Mouse (Mus musculus) kidney, embryonic 14.5 days (tissue): ENCODE results near the gene Ppp1r21. TPM values are rescaled to one million over a fixed set of nuclear protein-coding genes. Genes with fewer than 3 reads are reported as not detected.

Experiments used
- ATAC-seq: fragments of 200-750 bp; cut with Nextera tagmentation; 2 replicates; pipeline ENCODE4 v1.8.0; 2017; ENCODE audit warnings: moderate number of reproducible peaks, mild to moderate bottlenecking, moderate TSS enrichment, moderate library complexity; ENCODE audit not compliant: low FRiP score, low TSS enrichment
- H3K27ac ChIP-seq: fragments of 300-500 bp; sonication (generic); 2 replicates; pipeline ENCODE4 v1.5.1; 2014; ENCODE audit warnings: low read depth, mild to moderate bottlenecking, low read length, moderate library complexity, mixed read lengths
- H3K27me3 ChIP-seq: fragments of 300-500 bp; sonication (generic); 2 replicates; pipeline ENCODE4 v1.6.1; 2014; ENCODE audit warnings: mild to moderate bottlenecking, low read length; ENCODE audit not compliant: control insufficient read depth, insufficient read depth
- H3K36me3 ChIP-seq: fragments of 300-500 bp; sonication (generic); 2 replicates; pipeline ENCODE4 v1.6.1; 2014; ENCODE audit warnings: low read length, mixed read lengths; ENCODE audit not compliant: control insufficient read depth, insufficient read depth
- H3K4me1 ChIP-seq: fragments of 300-500 bp; sonication (generic); 2 replicates; pipeline ENCODE4 v1.6.1; 2014; ENCODE audit warnings: low read length, mixed read lengths; ENCODE audit not compliant: control insufficient read depth, insufficient read depth
- H3K4me2 ChIP-seq: fragments of 300-500 bp; sonication (generic); replicated peaks from 2 replicates; pipeline ENCODE4 v1.6.1; 2014; ENCODE audit warnings: low read depth, mild to moderate bottlenecking, low read length
- H3K4me3 ChIP-seq: fragments of 300-500 bp; sonication (generic); 2 replicates; pipeline ENCODE4 v1.5.1; 2014; ENCODE audit warnings: mild to moderate bottlenecking, low read length
- H3K9ac ChIP-seq: fragments of 300-500 bp; sonication (generic); 2 replicates; pipeline ENCODE4 v1.6.1; 2014; ENCODE audit warnings: low read depth, mild to moderate bottlenecking, low read length, moderate library complexity
- H3K9me3 ChIP-seq: fragments of 300-500 bp; sonication (generic); 2 replicates; pipeline ENCODE4 v1.6.1; 2016; ENCODE audit warnings: low read length; ENCODE audit not compliant: control insufficient read depth
- WGBS: fragments of 180-500 bp; shearing (Covaris S2); extraction: QIAGEN DNeasy Blood & Tissue Kit; methylation state at CpG from one replicate; pipeline ENCODE4 v1.1.7; 2014; 5-methylcytosine and 5-hydroxymethylcytosine counted together
- polyA plus RNA-seq: library from polyadenylated mRNA; unstranded; fragments of >200 nt; fragmentation: Nextera tagmentation; extraction: Ambion mirVana; gene quantifications from 2 replicates; pipeline ENCODE4 v1.2.1, GENCODE M21; 2014

Gene Ppp1r21
- polyA plus RNA-seq, 1 experiment from 2014 or later, result 30.3 TPM

DNA sequence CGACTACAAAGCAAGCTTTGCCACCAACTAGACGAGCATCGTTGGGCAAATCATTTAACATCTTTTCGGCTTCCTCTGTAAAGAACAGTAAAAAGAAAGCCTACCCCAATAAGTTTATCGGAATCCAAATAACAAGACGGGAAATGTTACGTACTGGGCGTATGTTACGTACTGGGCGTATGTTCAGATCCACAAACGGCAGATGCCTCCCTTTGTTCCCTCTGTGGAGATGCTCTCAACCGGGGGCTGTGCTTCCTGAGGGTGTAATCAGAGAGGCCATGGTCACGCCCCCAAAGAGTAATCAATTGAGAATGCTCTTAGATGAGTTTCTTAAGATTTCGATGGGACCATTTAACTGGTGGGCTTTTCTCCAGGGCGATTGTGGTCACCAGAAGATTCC lies 79.4 kb downstream of the Ppp1r21 start:
- Histone ChIP-seq H3K4me2 (no peak overlapping the region), H3K9ac (no peak overlapping the region), H3K4me1 (no peaks in the 10 kb centered on the region), H3K4me3 (no peak overlapping the region), H3K27me3 (no peaks in the 10 kb centered on the region), H3K36me3 (no peaks in the 10 kb centered on the region), H3K9me3 (no peaks in the 10 kb centered on the region), H3K27ac (no peak overlapping the region)
- no peak for ATAC-seq
- WGBS, result 72% methylated on average over 15 of the region's 15 CpGs

DNA sequence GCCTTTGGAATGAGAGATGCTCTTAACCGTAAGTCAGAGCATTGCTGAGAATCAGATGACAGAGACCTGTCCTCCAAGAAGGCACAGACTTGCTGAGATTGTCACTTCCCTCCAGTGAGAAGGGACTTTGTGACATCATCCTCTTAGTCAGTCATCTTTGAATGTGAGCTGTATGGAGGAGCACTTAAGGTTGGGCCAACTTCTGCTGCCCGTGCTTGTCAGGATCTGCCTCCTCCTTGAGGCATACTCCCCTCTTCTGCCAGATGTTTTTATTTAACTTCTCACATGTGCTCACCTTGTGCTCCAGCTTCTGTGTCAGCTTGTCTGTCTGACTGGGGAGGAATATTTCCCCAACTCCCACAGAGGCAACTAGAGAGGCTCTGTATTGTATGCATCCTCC lies 81.1 kb downstream of the Ppp1r21 start:
- Histone ChIP-seq H3K4me3 (no peak overlapping the region), H3K27me3 (no peaks in the 10 kb centered on the region), H3K27ac (no peak overlapping the region), H3K4me2 (no peak overlapping the region), H3K36me3 (no peaks in the 10 kb centered on the region), H3K9me3 (no peaks in the 10 kb centered on the region), H3K4me1 (no peaks in the 10 kb centered on the region), H3K9ac (no peak overlapping the region)
- WGBS, result 48% methylated on average over 2 of the region's 2 CpGs
- ATAC-seq, result no peak

DNA sequence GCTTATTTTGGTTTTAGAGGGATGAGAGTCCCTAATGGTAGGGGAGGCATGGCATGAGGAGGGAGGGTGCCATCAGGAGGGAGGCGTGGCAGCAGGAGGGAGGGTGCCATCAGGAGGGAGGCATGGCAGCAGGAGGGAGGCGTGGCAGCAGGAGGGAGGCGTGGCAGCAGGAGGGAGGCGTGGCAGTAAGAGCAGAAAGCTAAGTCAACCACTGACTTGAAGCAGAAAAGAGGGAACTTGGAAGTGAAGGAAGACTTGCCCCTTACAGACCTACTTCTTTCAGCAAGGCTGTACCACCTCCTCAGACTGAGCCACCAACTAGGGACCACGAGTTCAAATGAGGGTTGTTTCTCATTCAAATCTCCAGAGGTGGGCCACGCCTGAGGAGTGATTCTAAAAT lies 83.3 kb downstream of the Ppp1r21 start:
- ATAC-seq, result no peak
- 64% methylated on average over 6 of the region's 6 CpGs for WGBS

DNA sequence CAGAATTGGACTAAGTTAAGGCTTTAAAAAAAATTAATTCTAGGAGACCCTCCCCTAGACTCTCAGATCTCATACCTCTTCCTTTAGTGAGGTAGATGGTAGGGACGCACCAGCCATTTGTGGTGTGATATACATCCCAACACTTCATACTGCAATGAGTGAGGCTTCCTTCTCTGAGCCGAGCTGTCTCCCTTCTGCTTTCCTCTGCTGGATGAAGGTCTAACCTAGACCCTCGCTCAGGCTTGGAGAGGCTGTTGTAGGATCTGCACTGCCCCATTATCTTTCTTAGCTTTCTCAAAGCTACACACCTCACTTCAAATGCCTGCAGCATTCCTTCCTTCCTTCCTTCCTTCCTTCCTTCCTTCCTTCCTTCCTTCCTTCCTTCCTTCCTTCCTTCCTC lies 83.8 kb downstream of the Ppp1r21 start:
- WGBS, result 89% methylated on average over 3 of the region's 3 CpGs
- ATAC-seq, result no peak

More for the DNA sequence above, 83.3 kb downstream of the Ppp1r21 start:
- Histone ChIP-seq H3K9ac (no peak overlapping the region), H3K36me3 (no peaks in the 10 kb centered on the region), H3K27me3 (no peaks in the 10 kb centered on the region), H3K9me3 (no peaks in the 10 kb centered on the region), H3K27ac (no peak overlapping the region), H3K4me1 (no peaks in the 10 kb centered on the region), H3K4me2 (no peak overlapping the region), H3K4me3 (no peak overlapping the region)

DNA sequence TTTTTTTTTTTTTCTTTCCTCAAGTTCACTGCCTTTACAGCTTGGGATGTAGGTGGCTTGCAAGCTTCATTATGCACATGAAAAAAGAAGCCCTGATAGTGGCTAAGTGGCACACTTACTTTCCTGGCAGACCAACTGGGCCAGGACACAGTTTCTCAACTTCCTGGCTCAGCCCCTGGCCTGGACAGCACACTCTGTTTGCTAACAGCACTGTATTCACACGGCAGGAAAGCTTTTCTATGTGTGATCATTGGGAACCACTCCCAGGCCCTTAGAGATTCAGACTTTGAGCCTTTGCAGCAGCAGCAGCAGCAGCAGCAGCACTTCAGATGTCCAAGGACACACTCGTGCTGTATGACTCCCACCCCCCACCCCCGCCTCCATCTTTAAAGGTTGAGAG lies 84.3 kb downstream of the Ppp1r21 start:
- H3K4me1 ChIP-seq, result no peaks in the 10 kb centered on the region
- ATAC-seq, result no peak
- WGBS, result 63% methylated on average over 3 of the region's 3 CpGs
- no peaks in the 10 kb centered on the region for H3K9me3 ChIP-seq
- H3K4me3 ChIP-seq, result no peak overlapping the region
- no peak overlapping the region for H3K4me2 ChIP-seq
- H3K9ac ChIP-seq, result no peak overlapping the region
- no peak overlapping the region for H3K27ac ChIP-seq
- H3K27me3 ChIP-seq, result no peaks in the 10 kb centered on the region
- H3K36me3 ChIP-seq, result no peaks in the 10 kb centered on the region

More for the DNA sequence above, 83.8 kb downstream of the Ppp1r21 start:
- no peaks in the 10 kb centered on the region for H3K27me3 ChIP-seq
- H3K9me3 ChIP-seq, result no peaks in the 10 kb centered on the region
- no peak overlapping the region for H3K27ac ChIP-seq
- H3K4me2 ChIP-seq, result no peak overlapping the region
- H3K36me3 ChIP-seq, result no peaks in the 10 kb centered on the region
- H3K4me3 ChIP-seq, result no peak overlapping the region
- H3K4me1 ChIP-seq, result no peaks in the 10 kb centered on the region
- H3K9ac ChIP-seq, result no peak overlapping the region

DNA sequence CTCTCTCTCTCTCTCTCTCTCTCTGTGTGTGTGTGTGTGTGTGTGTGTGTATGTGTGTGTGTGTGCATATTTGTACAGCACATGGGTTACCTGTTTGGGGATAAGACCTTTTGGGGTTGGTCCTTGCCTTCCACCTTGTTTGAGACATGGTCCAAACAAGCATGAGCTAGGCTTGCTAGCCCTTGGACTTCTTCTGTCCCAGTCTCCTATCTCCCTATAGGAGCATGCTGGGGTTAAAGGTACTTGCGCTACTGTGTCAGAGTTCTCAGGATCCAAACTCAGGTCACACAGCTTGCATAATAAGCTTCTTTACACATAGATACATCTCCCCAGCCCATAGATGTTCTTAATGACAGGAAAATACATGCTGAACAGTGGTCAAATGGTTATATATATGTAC lies 84.8 kb downstream of the Ppp1r21 start:
- Histone ChIP-seq H3K4me3 (no peak overlapping the region), H3K36me3 (no peaks in the 10 kb centered on the region), H3K4me1 (no peaks in the 10 kb centered on the region), H3K9me3 (no peaks in the 10 kb centered on the region), H3K27me3 (no peaks in the 10 kb centered on the region), H3K9ac (no peak overlapping the region), H3K4me2 (no peak overlapping the region), H3K27ac (no peak overlapping the region)
- ATAC-seq, result no peak
- 92% methylated on average over 1 of the region's 1 CpGs for WGBS

DNA sequence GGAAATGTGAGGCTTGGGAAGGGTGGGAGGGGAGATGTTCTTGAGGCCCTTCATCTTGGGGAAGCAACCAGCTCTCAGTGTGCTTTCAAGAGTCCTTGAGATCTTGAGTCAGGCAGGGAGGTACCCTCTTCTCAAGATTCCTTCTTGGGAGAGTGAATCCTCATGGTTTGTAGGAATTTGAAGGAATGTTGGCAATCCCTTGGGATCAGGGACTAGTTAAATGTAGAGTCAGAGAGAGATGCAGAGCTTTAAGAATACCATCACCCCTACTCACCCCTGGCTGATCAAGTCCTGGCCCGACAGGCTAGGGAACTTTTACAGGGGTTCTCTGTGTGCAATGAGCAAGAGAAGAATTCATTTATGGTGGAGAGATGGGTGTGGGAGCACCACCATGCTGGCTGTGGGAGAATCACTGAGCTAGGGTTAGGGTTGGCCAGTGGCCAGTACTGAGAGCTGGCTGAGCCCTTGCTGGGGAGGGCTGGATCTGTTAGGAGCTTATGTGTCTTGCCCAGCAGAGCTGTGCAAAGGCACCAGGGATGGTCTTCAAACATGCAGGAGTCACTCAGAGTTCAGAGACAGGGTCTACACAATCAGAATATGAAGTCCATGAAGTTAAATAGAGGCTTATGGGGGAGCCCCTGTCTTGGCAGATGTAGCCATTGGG lies 85.7 kb downstream of the Ppp1r21 start:
- WGBS, result 81% methylated on average over 1 of the region's 1 CpGs
- Histone ChIP-seq H3K4me1 (no peaks in the 10 kb centered on the region), H3K27me3 (no peaks in the 10 kb centered on the region), H3K4me2 (no peak overlapping the region), H3K27ac (no peak overlapping the region), H3K9me3 (no peaks in the 10 kb centered on the region), H3K4me3 (no peak overlapping the region), H3K9ac (no peak overlapping the region), H3K36me3 (no peaks in the 10 kb centered on the region)
- no peak for ATAC-seq

DNA sequence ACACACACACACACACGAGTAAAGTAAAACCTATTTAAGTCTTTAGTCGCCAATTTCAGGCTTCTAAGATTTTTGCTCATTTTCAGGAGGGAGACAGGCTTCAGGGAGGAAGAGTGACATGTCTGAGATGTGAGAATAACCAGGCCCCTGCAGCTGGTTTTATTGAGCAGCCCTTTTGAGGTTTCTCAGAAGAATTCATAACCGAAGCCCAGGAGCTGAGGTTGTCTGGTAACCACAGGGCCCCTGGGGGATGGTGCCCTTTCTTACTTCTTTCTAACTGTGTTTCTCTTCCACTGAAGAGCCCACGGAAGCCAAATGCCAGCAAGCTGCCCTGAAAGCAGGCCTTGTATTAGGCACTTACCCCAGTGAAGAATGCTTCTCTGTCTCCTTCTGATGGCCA lies 91.0 kb downstream of the Ppp1r21 start:
- H3K9ac ChIP-seq, result no peak overlapping the region
- H3K4me2 ChIP-seq, result no peak overlapping the region
- H3K36me3 ChIP-seq, result no peaks in the 10 kb centered on the region
- H3K27ac ChIP-seq, result no peak overlapping the region
- H3K4me3 ChIP-seq, result no peak overlapping the region
- no peaks in the 10 kb centered on the region for H3K27me3 ChIP-seq
- H3K9me3 ChIP-seq, result no peaks in the 10 kb centered on the region
- no peak for ATAC-seq
- H3K4me1 ChIP-seq, result peaks cover 9% of the 10 kb centered on the region
- WGBS, result 89% methylated on average over 4 of the region's 4 CpGs

DNA sequence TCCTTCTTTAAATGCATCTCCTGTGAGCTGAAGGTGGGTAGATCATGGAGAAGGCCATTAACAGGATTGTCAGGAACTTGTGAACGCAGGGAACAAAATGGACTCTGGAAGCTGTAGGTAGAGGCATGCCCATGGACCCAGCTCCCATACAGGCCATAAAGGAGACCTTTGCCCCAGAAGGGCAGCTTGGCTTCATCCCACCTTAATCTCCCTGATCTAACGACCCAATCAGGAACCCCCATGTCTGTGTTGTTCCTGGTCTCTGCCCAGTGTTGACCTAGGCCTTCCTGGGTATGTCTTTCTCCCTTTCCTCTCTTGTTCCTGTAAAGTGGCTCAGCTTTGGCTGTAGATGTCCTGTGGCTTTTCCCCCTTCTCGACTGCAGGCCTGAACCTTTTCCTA lies 91.5 kb downstream of the Ppp1r21 start:
- no peak for ATAC-seq
- 83% methylated on average over 3 of the region's 3 CpGs for WGBS
- no peaks in the 10 kb centered on the region for H3K27me3 ChIP-seq
- H3K9ac ChIP-seq, result no peak overlapping the region
- no peak overlapping the region for H3K27ac ChIP-seq
- no peak overlapping the region for H3K4me3 ChIP-seq
- H3K4me1 ChIP-seq, result peaks cover 13% of the 10 kb centered on the region
- no peaks in the 10 kb centered on the region for H3K9me3 ChIP-seq
- H3K4me2 ChIP-seq, result no peak overlapping the region
- no peaks in the 10 kb centered on the region for H3K36me3 ChIP-seq
